In genomic region chr5:33038656-33039509, GRCm38 (mm10) we compare ENCODE assay signal across 8 mouse cellular contexts. TPM values are rescaled to one million over a fixed set of nuclear protein-coding genes. Genes with fewer than 3 reads are reported as not detected.
DNase-seq lines count a peak whose midpoint lies in the region; ATAC-seq lines count a peak whose summit lies in the region.

No protein-coding gene starts in this region.

- H3K9me3 ChIP-seq in liver, embryonic 16.5 days (replicated peaks; ENCODE audit: control insufficient read depth, low read length): no peaks in the 10 kb centered on the region

- no peaks in the 10 kb centered on the region for H3K36me3 ChIP-seq in liver, embryonic 16.5 days (ENCODE audit: control insufficient read depth, insufficient read depth)

- no peak overlapping the region for H3K27ac ChIP-seq in liver, embryonic 16.5 days (ENCODE audit: low read length)

- H3K27me3 ChIP-seq in liver, embryonic 16.5 days (ENCODE audit: control insufficient read depth, insufficient read depth, low read depth, low read length): no peaks in the 10 kb centered on the region

- 28% methylated on average over 13 of the region's 13 CpGs for WGBS in liver, embryonic 16.5 days (ENCODE audit: insufficient replicate concordance)

- H3K9ac ChIP-seq in liver, embryonic 16.5 days (ENCODE audit: low read depth, low read length): no peak overlapping the region

- DNase-seq in heart, adult 11 months: peak; percentile 61
- no peak for DNase-seq in heart, adult 18-20 months
- peak; percentile 35 for DNase-seq in retina, postnatal 1 day
- DNase-seq in retina, embryonic 14.5 days (ENCODE audit: low spot score): no peak
- DNase-seq in testis, postnatal 10 days (ENCODE audit: low spot score): no peak
- no peak for DNase-seq in urinary bladder, postnatal 10 days (ENCODE audit: low spot score)
- no peak for DNase-seq in gastrocnemius, postnatal 4 days (ENCODE audit: low spot score in 2 of 2)

- H3K4me3 ChIP-seq in liver, embryonic 16.5 days (ENCODE audit: low read depth, low read length): 0 out of 2 replicates have a peak overlapping the region, but pooled peaks have one; percentile 21

- H3K4me1 ChIP-seq in liver, embryonic 16.5 days (ENCODE audit: control insufficient read depth, low read depth, low read length): peaks cover 5% of the 10 kb centered on the region

- ATAC-seq in liver, embryonic 16.5 days (ENCODE audit: low read depth): no peak

- H3K4me2 ChIP-seq in liver, embryonic 16.5 days (ENCODE audit: low read depth, low read length): peak overlapping the region; percentile 51; the same call in 1 of the 2 replicates

RNA-seq across cellular contexts. Expression of gene Ywhah, which starts 20.3 kb away (rescaled TPM):
- 10 to 100 TPM; 90.3 TPM for total RNA-seq in heart, adult 18-20 months (2021)
- polyA plus RNA-seq in liver, embryonic 16.5 days (2015; fragmentation: Nextera tagmentation; extraction: Ambion mirVana): 170 and 188 TPM in 2 replicates
- 100 to 1,000 TPM; 141 to 144 TPM for total RNA-seq in gastrocnemius, postnatal 4 days (2021)

Comparison
In these comparisons a context has a peak if more than half of its experiments do, and no peak if none do; other contexts are left out.
1. DNase-seq: peak in heart, adult 11 months (single experiment) and retina, postnatal 1 day (single experiment); none in heart, adult 18-20 months (0 of 2), retina, embryonic 14.5 days (single experiment), testis, postnatal 10 days (single experiment), urinary bladder, postnatal 10 days (single experiment) and gastrocnemius, postnatal 4 days (0 of 2).